In genomic region chr16:32939301-32939700, GRCm38 (mm10) we compare ENCODE assay signal across 8 mouse cellular contexts. TPM values are rescaled to one million over a fixed set of nuclear protein-coding genes. Genes with fewer than 3 reads are reported as not detected.
A peak's percentile ranks its signal among the peaks of the same experiment; 100 is the strongest.
DNase-seq lines count a peak whose midpoint lies in the region; ATAC-seq and TF ChIP-seq lines count a peak whose summit lies in the region.
"Not testable (repeated sequence)": the region's sequence is repeated elsewhere in the genome, so short reads cannot be mapped to it uniquely, and the experiment has no call there.

No protein-coding gene starts in this region.

- H3K4me1 ChIP-seq in MEL (ENCODE audit: control insufficient read depth in 1 of 2, insufficient read depth in 2 of 2, low read length in 2 of 2): peaks cover 7 to 14% of the 10 kb centered on the region in 2 experiments; a peak in 3 of 4 replicates
- H3K4me1 ChIP-seq in heart, postnatal 0 days (ENCODE audit: control insufficient read depth, insufficient read depth): not testable (repeated sequence)

- 0 out of 2 replicates have a peak, but pooled peaks have one; percentile 41 for ATAC-seq in heart, postnatal 0 days (ENCODE audit: insufficient read depth, low read depth)

- H3K27ac ChIP-seq in MEL (ENCODE audit: control insufficient read depth, low read depth, low read length); heart, postnatal 0 days (ENCODE audit: low read depth): not testable (repeated sequence)

- peaks cover 31% of the 10 kb centered on the region for H3K79me2 ChIP-seq in MEL (ENCODE audit: control insufficient read depth, insufficient read depth, low read length, poor library complexity)

- TF ChIP-seq POLR2A in MEL (IDR thresholded peaks at IDR 0.05; ENCODE audit: control insufficient read depth in 1 of 2, insufficient read depth in 1 of 2, low read depth in 1 of 2, low read length in 2 of 2, poor library complexity in 1 of 2); brain, embryonic 14.5 days (IDR thresholded peaks at IDR 0.05; ENCODE audit: borderline replicate concordance, extremely low read depth, insufficient read depth, insufficient read length, poor library complexity, severe bottlenecking): not testable (repeated sequence)

- peaks cover 0 to 19% of the 10 kb centered on the region in 2 experiments; a peak in 3 of 4 replicates for H3K36me3 ChIP-seq in MEL (ENCODE audit: control insufficient read depth in 1 of 2, insufficient read depth in 2 of 2, low read length in 2 of 2)
- H3K36me3 ChIP-seq in heart, postnatal 0 days (replicated peaks; ENCODE audit: control insufficient read depth, insufficient read depth, low read length): not testable (repeated sequence)

- DNase-seq in MEL (ENCODE audit: low read depth, low spot score): peak; percentile 67
- peak; percentile 64 for DNase-seq in brain, embryonic 14.5 days (ENCODE audit: low read depth)
- peak; percentile 68 to 79 for DNase-seq in cerebellum, postnatal 14 days
- DNase-seq in gastrocnemius, adult 18-20 months (ENCODE audit: low spot score): peak; percentile 44
- not testable (repeated sequence) for DNase-seq in heart, postnatal 0 days (ENCODE audit: low spot score)
- peak; percentile 29 to 49 for DNase-seq in kidney, postnatal 25 days
- peak; percentile 15 to 36 for DNase-seq in lung, adult 18-20 months
- DNase-seq in right cerebral cortex, adult 2 months (ENCODE audit: low spot score in 2 of 2): peak; percentile 66 to 67

- not testable (repeated sequence) for TF ChIP-seq EP300 in MEL (IDR thresholded peaks at IDR 0.05; ENCODE audit: low read depth in 1 of 2, low read length in 2 of 2); heart, postnatal 0 days (IDR thresholded peaks at IDR 0.05; ENCODE audit: low read depth)

- not testable (repeated sequence) for H3K9me3 ChIP-seq in MEL (replicated peaks; ENCODE audit: insufficient read depth, low read length); heart, postnatal 0 days (replicated peaks; ENCODE audit: control insufficient read depth, low read length)

- 26% methylated on average over 3 of the region's 3 CpGs for WGBS in heart, postnatal 0 days

- H3K4me2 ChIP-seq in heart, postnatal 0 days (ENCODE audit: low read depth, low read length): not testable (repeated sequence)

- TF ChIP-seq RAD21 in MEL (IDR thresholded peaks at IDR 0.05; ENCODE audit: low read depth, low read length): not testable (repeated sequence)

- peak overlapping the region; percentile 52 to 65 for H3K4me3 ChIP-seq in MEL (ENCODE audit: control insufficient read depth in 1 of 2, insufficient read depth in 1 of 2, low read depth in 2 of 2, low read length in 2 of 2)
- not testable (repeated sequence) for H3K4me3 ChIP-seq in heart, postnatal 0 days (ENCODE audit: low read depth, low read length)

- H3K9ac ChIP-seq in MEL (ENCODE audit: control insufficient read depth, low read depth, low read length, poor library complexity, severe bottlenecking): peak overlapping the region; percentile 41; the same call in 1 of the 2 replicates
- H3K9ac ChIP-seq in heart, postnatal 0 days (replicated peaks; ENCODE audit: low read depth, low read length): not testable (repeated sequence)

- not testable (repeated sequence) for H3K27me3 ChIP-seq in MEL (ENCODE audit: control insufficient read depth in 1 of 2, insufficient read depth in 2 of 2, low read length in 2 of 2); heart, postnatal 0 days (ENCODE audit: control insufficient read depth, insufficient read depth, low read length)

- TF ChIP-seq CTCF in MEL (IDR thresholded peaks at IDR 0.05 in 2 of 3, conservative IDR thresholded peaks at IDR 0.05 in 1 of 3; ENCODE audit: control insufficient read depth in 1 of 3, insufficient read depth in 1 of 3, low read depth in 2 of 3, low read length in 3 of 3, poor library complexity in 1 of 3, severe bottlenecking in 1 of 3); brain, embryonic 14.5 days (IDR thresholded peaks at IDR 0.05; ENCODE audit: borderline replicate concordance, extremely low read depth, insufficient read depth, insufficient read length); heart, postnatal 0 days (IDR thresholded peaks at IDR 0.05; ENCODE audit: low read depth): not testable (repeated sequence)

TF ChIP-seq in MEL, 35 proteins besides CTCF, POLR2A, EP300 and RAD21:
- TF ChIP-seq MXI1 (IDR thresholded peaks at IDR 0.05; ENCODE audit: low read depth, low read length) (peak; percentile 47; the same call in 1 of the 2 replicates), TBP (IDR thresholded peaks at IDR 0.05; ENCODE audit: low read depth, low read length) (0 out of 2 replicates have a peak, but pooled peaks have one; percentile 16)

RNA-seq across cellular contexts. Expression of gene Lrch3, which starts 25.4 kb away (rescaled TPM):
- 8.6 and 9.5 TPM in 2 replicates for total RNA-seq in MEL (2012; rRNA removed)
- 10 to 100 TPM in 1 of 2 experiments, not detected in 1; 17.0 TPM for polyA plus RNA-seq in MEL (2012; ENCODE audit: insufficient read depth in 1 of 2, insufficient read length in 2 of 2, low read depth in 1 of 2, low replicate concordance in 2 of 2, missing spikeins in 1 of 2)
- 63.0 and 65.4 TPM in 2 replicates for polyA plus RNA-seq in brain, embryonic 14.5 days (2012; rRNA removed)
- total RNA-seq in gastrocnemius, adult 18-20 months (2021): 10 to 100 TPM; 13.2 to 14.5 TPM
- 22.8 and 48.9 TPM in 2 replicates for total RNA-seq in heart, postnatal 0 days (2014; rRNA removed; ENCODE audit: low replicate concordance)
- 11.2 and 14.0 TPM in 2 replicates for polyA plus RNA-seq in heart, postnatal 0 days (2015; fragmentation: Nextera tagmentation; extraction: Ambion mirVana)
